Mouse (Mus musculus): ENCODE measurements around the gene Capzb. TPM values are rescaled to one million over a fixed set of nuclear protein-coding genes. Genes with fewer than 3 reads are reported as not detected.

The Capzb gene
- polyA plus RNA-seq, 2 experiments: 198 to 284 TPM

DNA sequence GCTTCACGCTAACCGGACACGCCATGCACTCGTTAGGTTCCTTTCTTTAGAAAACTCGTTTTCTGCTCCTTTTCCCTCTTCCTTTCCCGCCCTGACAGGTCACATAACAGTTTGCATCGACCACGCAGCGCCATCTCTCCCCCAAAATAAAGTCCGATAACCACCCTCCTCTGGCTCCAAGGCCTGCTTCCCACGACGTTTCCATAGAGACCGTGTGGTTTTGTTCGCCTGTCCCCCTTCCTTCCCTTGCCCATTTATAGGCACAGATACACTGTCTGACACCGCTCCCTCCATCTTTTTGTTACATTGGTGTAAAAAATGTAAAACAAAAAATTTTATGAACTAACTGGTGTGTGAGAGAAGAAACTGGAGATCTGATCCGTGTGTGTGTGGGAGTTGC is 98.4 kb downstream of the Capzb start:
- no peaks in the 10 kb centered on the region for H3K9me3 ChIP-seq (ENCODE audit: control insufficient read depth, low read length)
- H3K4me1 ChIP-seq (ENCODE audit: control insufficient read depth, insufficient read depth, low read length): peaks cover 3% of the 10 kb centered on the region; the same call in 1 of the 2 replicates
- peaks cover 56% of the 10 kb centered on the region for H3K36me3 ChIP-seq (ENCODE audit: control insufficient read depth, insufficient read depth, low read length)
- no peak for TF ChIP-seq POLR2A (IDR thresholded peaks at IDR 0.05; ENCODE audit: borderline replicate concordance, extremely low read depth, insufficient read depth, insufficient read length)
- no peak overlapping the region for H3K9ac ChIP-seq (ENCODE audit: low read depth, low read length, severe bottlenecking)
- no peak for ATAC-seq (ENCODE audit: low FRiP score, low read depth)
- no peak overlapping the region for H3K27ac ChIP-seq (replicated peaks; ENCODE audit: low read depth, low read length)
- no peak overlapping the region for H3K4me3 ChIP-seq (replicated peaks; ENCODE audit: low read length)
- H3K4me2 ChIP-seq (replicated peaks; ENCODE audit: low read depth, low read length, severe bottlenecking): no peak overlapping the region
- H3K27me3 ChIP-seq (ENCODE audit: control insufficient read depth, insufficient read depth, low read length): no peaks in the 10 kb centered on the region
- 90% methylated on average over 16 of the region's 16 CpGs for WGBS
- DNase-seq (ENCODE audit: low spot score): no peak

DNA sequence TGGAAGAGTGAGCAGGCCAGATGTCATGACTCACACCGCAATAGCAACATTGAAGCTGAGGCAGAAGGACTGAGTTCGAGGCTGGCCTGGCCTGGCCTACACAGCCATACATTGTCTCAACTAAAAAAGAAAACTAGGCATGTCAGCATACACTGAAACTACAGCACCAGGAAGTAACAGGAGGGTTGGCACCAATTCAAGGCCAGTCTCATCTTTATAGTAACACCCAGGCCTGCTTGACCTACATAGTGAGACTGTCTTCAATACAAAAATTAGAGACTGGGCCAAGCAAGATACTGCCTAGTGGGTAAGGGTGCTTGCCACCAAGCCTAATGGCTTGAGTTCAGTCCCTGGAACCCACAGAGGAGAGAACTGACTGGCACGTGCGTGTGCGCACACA is 99.3 kb downstream of the Capzb start:
- WGBS: 98% methylated on average over 5 of the region's 5 CpGs
- ATAC-seq (ENCODE audit: low FRiP score, low read depth): no peak
- no peak overlapping the region for H3K27ac ChIP-seq (replicated peaks; ENCODE audit: low read depth, low read length)
- H3K4me2 ChIP-seq (replicated peaks; ENCODE audit: low read depth, low read length, severe bottlenecking): no peak overlapping the region
- no peaks in the 10 kb centered on the region for H3K9me3 ChIP-seq (ENCODE audit: control insufficient read depth, low read length)
- no peak overlapping the region for H3K9ac ChIP-seq (ENCODE audit: low read depth, low read length, severe bottlenecking)
- DNase-seq (ENCODE audit: low spot score): no peak
- no peaks in the 10 kb centered on the region for H3K4me1 ChIP-seq (ENCODE audit: control insufficient read depth, insufficient read depth, low read length)
- TF ChIP-seq POLR2A (IDR thresholded peaks at IDR 0.05; ENCODE audit: borderline replicate concordance, extremely low read depth, insufficient read depth, insufficient read length): no peak
- H3K4me3 ChIP-seq (replicated peaks; ENCODE audit: low read length): no peak overlapping the region
- H3K27me3 ChIP-seq (ENCODE audit: control insufficient read depth, insufficient read depth, low read length): no peaks in the 10 kb centered on the region
- H3K36me3 ChIP-seq (ENCODE audit: control insufficient read depth, insufficient read depth, low read length): peaks cover 48% of the 10 kb centered on the region

DNA sequence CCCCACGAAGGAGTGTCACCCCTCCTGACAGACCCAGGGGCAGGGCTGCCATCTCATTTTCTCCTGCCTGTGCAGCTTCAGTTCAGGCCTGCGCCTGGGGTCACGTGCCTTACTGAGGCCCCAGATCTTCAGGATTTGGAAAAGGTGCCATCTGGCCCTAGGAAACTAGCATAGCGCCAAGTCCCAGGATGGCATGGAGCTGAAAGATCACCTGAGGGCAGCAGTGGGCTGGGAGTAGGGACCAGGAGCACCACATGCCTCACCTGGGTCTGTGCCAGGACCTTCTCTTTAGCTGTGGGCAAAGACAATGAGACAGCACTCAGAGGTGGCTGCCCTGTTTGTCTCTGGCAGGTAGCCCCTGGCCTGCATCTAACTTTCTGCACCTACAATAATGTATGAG is 104.9 kb downstream of the Capzb start:
- 88% methylated on average over 4 of the region's 4 CpGs for WGBS
- Histone ChIP-seq H3K4me1 (ENCODE audit: control insufficient read depth, insufficient read depth, low read length) (no peaks in the 10 kb centered on the region), H3K4me3 (replicated peaks; ENCODE audit: low read length) (no peak overlapping the region), H3K4me2 (replicated peaks; ENCODE audit: low read depth, low read length, severe bottlenecking) (no peak overlapping the region), H3K36me3 (ENCODE audit: control insufficient read depth, insufficient read depth, low read length) (peaks cover 34% of the 10 kb centered on the region), H3K9ac (ENCODE audit: low read depth, low read length, severe bottlenecking) (no peak overlapping the region), H3K9me3 (ENCODE audit: control insufficient read depth, low read length) (no peaks in the 10 kb centered on the region), H3K27me3 (ENCODE audit: control insufficient read depth, insufficient read depth, low read length) (no peaks in the 10 kb centered on the region), H3K27ac (replicated peaks; ENCODE audit: low read depth, low read length) (no peak overlapping the region)
- DNase-seq (ENCODE audit: low spot score) (no peak), ATAC-seq (ENCODE audit: low FRiP score, low read depth) (no peak)
- no peak for TF ChIP-seq POLR2A (IDR thresholded peaks at IDR 0.05; ENCODE audit: borderline replicate concordance, extremely low read depth, insufficient read depth, insufficient read length)

DNA sequence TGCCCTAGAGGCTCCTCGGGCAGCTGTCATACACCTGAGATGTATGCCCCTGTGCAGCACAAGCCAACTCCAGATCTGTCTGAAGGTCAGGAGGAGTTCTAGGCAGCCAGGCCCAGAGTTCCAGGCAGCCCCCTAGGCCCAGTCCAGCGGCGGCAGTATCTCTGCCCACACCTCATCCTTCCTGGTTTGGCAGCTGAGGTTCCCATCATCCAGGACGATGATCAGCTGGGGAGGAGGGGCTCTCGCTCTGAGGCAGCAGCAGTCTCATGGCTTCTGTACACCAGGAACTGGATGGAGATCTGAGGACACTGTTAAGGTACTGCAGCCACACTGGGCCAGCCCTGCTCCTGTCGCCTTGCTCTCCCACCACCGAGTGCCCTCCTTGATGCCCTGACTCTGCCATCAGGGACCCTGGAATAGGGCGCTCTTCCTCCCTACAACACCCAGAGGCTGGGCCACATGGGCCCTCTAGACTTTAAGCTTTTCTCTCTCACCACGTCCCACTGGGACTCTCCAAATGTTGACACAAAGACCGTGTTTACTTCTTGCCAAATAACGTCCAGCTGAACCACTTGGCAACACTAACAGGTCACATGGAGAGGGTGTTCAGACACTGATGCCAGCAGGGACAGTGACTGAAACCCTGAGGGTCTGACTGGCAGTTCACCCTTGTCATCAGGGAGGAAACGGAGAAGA is 106.1 kb downstream of the Capzb start:
- H3K4me1 ChIP-seq (ENCODE audit: control insufficient read depth, insufficient read depth, low read length): no peaks in the 10 kb centered on the region
- no peaks in the 10 kb centered on the region for H3K9me3 ChIP-seq (ENCODE audit: control insufficient read depth, low read length)
- no peak overlapping the region for H3K9ac ChIP-seq (ENCODE audit: low read depth, low read length, severe bottlenecking)
- no peak overlapping the region for H3K4me3 ChIP-seq (replicated peaks; ENCODE audit: low read length)
- WGBS: 87% methylated on average over 12 of the region's 12 CpGs
- no peak overlapping the region for H3K4me2 ChIP-seq (replicated peaks; ENCODE audit: low read depth, low read length, severe bottlenecking)
- DNase-seq (ENCODE audit: low spot score) (no peak), ATAC-seq (ENCODE audit: low FRiP score, low read depth) (no peak)
- H3K36me3 ChIP-seq (ENCODE audit: control insufficient read depth, insufficient read depth, low read length): peaks cover 39% of the 10 kb centered on the region
- no peak for TF ChIP-seq POLR2A (IDR thresholded peaks at IDR 0.05; ENCODE audit: borderline replicate concordance, extremely low read depth, insufficient read depth, insufficient read length)
- H3K27ac ChIP-seq (replicated peaks; ENCODE audit: low read depth, low read length): no peak overlapping the region
- no peaks in the 10 kb centered on the region for H3K27me3 ChIP-seq (ENCODE audit: control insufficient read depth, insufficient read depth, low read length)

DNA sequence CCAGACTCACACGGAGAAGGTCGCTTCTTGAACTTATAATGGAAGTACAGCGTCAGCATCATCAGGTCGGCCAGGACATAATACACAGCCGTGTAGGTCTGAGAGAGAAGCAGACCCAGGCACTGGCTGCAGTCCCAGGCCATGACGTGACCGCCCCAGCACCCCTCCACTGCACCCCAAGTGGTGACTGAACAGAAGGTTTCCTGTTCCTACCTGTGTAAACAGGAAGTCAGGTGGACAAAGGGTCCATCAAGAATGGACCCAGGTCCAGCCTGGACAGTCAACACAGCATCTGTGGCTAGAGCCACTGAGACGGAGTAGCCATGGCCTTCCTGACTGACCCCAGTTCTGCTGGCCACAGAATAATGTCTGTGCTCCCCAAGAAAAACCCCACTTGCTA is 109.1 kb downstream of the Capzb start:
- no peak overlapping the region for H3K4me3 ChIP-seq (replicated peaks; ENCODE audit: low read length)
- H3K4me2 ChIP-seq (replicated peaks; ENCODE audit: low read depth, low read length, severe bottlenecking): no peak overlapping the region
- H3K36me3 ChIP-seq (ENCODE audit: control insufficient read depth, insufficient read depth, low read length): peaks cover 54% of the 10 kb centered on the region
- H3K9me3 ChIP-seq (ENCODE audit: control insufficient read depth, low read length): no peaks in the 10 kb centered on the region
- H3K4me1 ChIP-seq (ENCODE audit: control insufficient read depth, insufficient read depth, low read length): no peaks in the 10 kb centered on the region
- H3K9ac ChIP-seq (ENCODE audit: low read depth, low read length, severe bottlenecking): no peak overlapping the region
- no peak overlapping the region for H3K27ac ChIP-seq (replicated peaks; ENCODE audit: low read depth, low read length)
- 85% methylated on average over 8 of the region's 8 CpGs for WGBS
- TF ChIP-seq POLR2A (IDR thresholded peaks at IDR 0.05; ENCODE audit: borderline replicate concordance, extremely low read depth, insufficient read depth, insufficient read length): no peak
- DNase-seq (ENCODE audit: low spot score) (no peak), ATAC-seq (ENCODE audit: low FRiP score, low read depth) (no peak)
- H3K27me3 ChIP-seq (ENCODE audit: control insufficient read depth, insufficient read depth, low read length): no peaks in the 10 kb centered on the region

Data from limb, embryonic 14.5 days (tissue).